Mouse (Mus musculus): ENCODE results near the gene Ms4a14.
"Not testable (repeated sequence)": the region's sequence is repeated elsewhere in the genome, so short reads cannot be mapped to it uniquely, and the experiment has no call there.

Ms4a14 gene

GRCm38 (mm10) chr19:11263549-11263948, 50.7 kb downstream of the Ms4a14 start:
- DNase-seq (ENCODE audit: low spot score), result no peak

DNA sequence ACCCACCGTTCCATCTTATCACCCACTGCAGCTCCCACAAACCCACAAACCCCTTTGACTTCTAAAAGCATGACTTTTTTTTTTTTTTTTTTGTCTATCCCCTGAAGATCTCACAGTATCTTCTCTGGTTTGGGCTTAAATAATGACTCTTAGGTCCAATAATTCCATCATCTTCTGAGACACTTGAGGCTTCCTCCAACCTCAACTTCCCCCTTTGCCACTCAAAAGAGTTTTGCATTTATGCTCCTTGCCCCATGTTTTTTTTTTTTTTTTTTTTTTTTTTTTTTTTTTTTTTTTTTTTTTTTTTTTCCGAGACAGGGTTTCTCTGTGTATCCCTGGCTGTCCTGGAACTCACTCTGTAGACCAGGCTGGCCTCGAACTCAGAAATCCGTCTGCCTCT, 51.3 kb downstream of the Ms4a14 start:
- not testable (repeated sequence) for DNase-seq (ENCODE audit: low spot score)

DNA sequence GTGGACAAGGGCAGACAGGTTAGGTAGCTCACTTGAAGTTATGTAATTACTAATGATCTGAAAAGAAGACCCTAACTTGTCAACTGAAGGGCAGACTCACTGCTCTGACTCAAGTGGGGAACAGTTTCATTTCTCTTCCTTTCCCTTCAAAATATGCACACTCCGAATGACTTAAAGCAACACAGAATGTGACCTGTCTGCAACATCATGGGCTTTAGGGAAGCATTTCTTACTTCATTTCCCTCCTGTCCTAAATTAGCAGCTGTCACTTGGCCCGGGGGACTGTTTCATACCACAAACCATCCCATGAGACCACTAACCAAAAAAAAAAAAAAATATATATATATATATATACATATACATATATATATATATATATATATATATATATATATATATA, 52.7 kb downstream of the Ms4a14 start:
- no peak for DNase-seq (ENCODE audit: low spot score)

All from retina, embryonic 14.5 days (tissue).